Mouse (Mus musculus) MEL (cell line): ENCODE measurements around the gene Gm2115. TPM values are rescaled to one million over a fixed set of nuclear protein-coding genes. Genes with fewer than 3 reads are reported as not detected.
A peak's percentile ranks its signal among the peaks of the same experiment; 100 is the strongest.

Source experiments
- DNase-seq: peaks from one replicate; pipeline ENCODE4 v3.0.0; 2011; ENCODE audit warnings: low read depth, low spot score
- H3K27ac ChIP-seq: 2 replicates; pipeline ENCODE4 v1.5.1; 2012; ENCODE audit warnings: low read depth, mild to moderate bottlenecking, control low read depth, low read length, moderate library complexity; ENCODE audit not compliant: control insufficient read depth
- H3K27me3 ChIP-seq, 2 experiments: fragments of 150-350 bp in 1 of 2; sonication (generic) in 1 of 2; 2 replicates each; pipeline ENCODE4 v1.6.1; 2012; ENCODE audit warnings: low read length in 2 of 2, mild to moderate bottlenecking in 2 of 2, improper control_type of control experiment in 1 of 2, moderate library complexity in 1 of 2; ENCODE audit not compliant: insufficient read depth in 2 of 2, control insufficient read depth in 1 of 2
- H3K36me3 ChIP-seq, 2 experiments: 2 replicates each; pipeline ENCODE4 v1.6.1; 2012 to 2014; ENCODE audit warnings: low read length in 2 of 2, improper control_type of control experiment in 1 of 2, inconsistent platforms in 1 of 2, mild to moderate bottlenecking in 1 of 2; ENCODE audit not compliant: insufficient read depth in 2 of 2, control insufficient read depth in 1 of 2
- H3K4me1 ChIP-seq, 2 experiments: fragments of 150-350 bp in 1 of 2; sonication (generic) in 1 of 2; 2 replicates each; pipeline ENCODE4 v1.6.1; 2012; ENCODE audit warnings: low read length in 2 of 2, improper control_type of control experiment in 1 of 2, mild to moderate bottlenecking in 1 of 2; ENCODE audit not compliant: insufficient read depth in 2 of 2, control insufficient read depth in 1 of 2
- H3K4me3 ChIP-seq, 2 experiments: fragments of 150-350 bp in 1 of 2; sonication (generic) in 1 of 2; 2 replicates each; pipeline ENCODE4 v1.5.1; 2012; ENCODE audit warnings: low read depth in 2 of 2, low read length in 2 of 2, mild to moderate bottlenecking in 2 of 2, moderate library complexity in 2 of 2, control low read depth in 1 of 2, improper control_type of control experiment in 1 of 2; ENCODE audit not compliant: control insufficient read depth in 1 of 2, insufficient read depth in 1 of 2
- H3K79me2 ChIP-seq: 2 replicates; pipeline ENCODE4 v1.6.1; 2012; ENCODE audit warnings: mild to moderate bottlenecking, low read length, moderate library complexity; ENCODE audit not compliant: control insufficient read depth, poor library complexity, insufficient read depth
- H3K9ac ChIP-seq: 2 replicates; pipeline ENCODE4 v1.6.1; 2012; ENCODE audit warnings: low read depth, mild to moderate bottlenecking, control low read depth, low read length, moderate library complexity; ENCODE audit not compliant: control insufficient read depth, poor library complexity, severe bottlenecking
- H3K9me3 ChIP-seq: fragments of 150-350 bp; sonication (generic); replicated peaks from 2 replicates; pipeline ENCODE4 v1.6.1; 2012; ENCODE audit warnings: mild to moderate bottlenecking, low read length, improper control_type of control experiment, moderate library complexity; ENCODE audit not compliant: insufficient read depth
- CHD1 ChIP-seq: IDR thresholded peaks from 2 replicates; pipeline ENCODE4 v1.6.1; 2012; ENCODE audit warnings: low read depth, mild to moderate bottlenecking, inconsistent platforms, low read length, improper control_type of control experiment
- CHD2 ChIP-seq: IDR thresholded peaks from 2 replicates; pipeline ENCODE4 v1.6.1; 2011; ENCODE audit warnings: low read length, improper control_type of control experiment
- ELF1 ChIP-seq: IDR thresholded peaks from 2 replicates; pipeline ENCODE4 v1.6.1; 2014; ENCODE audit warnings: low read depth, mild to moderate bottlenecking, inconsistent platforms, low read length, improper control_type of control experiment, moderate library complexity
- EP300 ChIP-seq, 2 experiments: IDR thresholded peaks; 2 replicates each; pipeline ENCODE4 v1.6.1; 2011; ENCODE audit warnings: improper control_type of control experiment in 2 of 2, low read length in 2 of 2, low read depth in 1 of 2, mild to moderate bottlenecking in 1 of 2
- ETS1 ChIP-seq: IDR thresholded peaks from 2 replicates; pipeline ENCODE4 v1.6.1; 2012; ENCODE audit warnings: low read depth, mild to moderate bottlenecking, inconsistent platforms, low read length, improper control_type of control experiment, moderate library complexity
- GATA1 ChIP-seq: IDR thresholded peaks from 2 replicates; pipeline ENCODE4 v1.6.1; 2011; ENCODE audit warnings: low read depth, low read length, improper control_type of control experiment
- KAT2A ChIP-seq: conservative IDR thresholded peaks from 2 replicates; pipeline ENCODE4 v1.6.1; 2012; ENCODE audit warnings: low read depth, low read length, improper control_type of control experiment, inconsistent platforms
- MAX ChIP-seq: IDR thresholded peaks from 2 replicates; pipeline ENCODE4 v1.6.1; 2011; ENCODE audit warnings: low read length, improper control_type of control experiment
- MEF2A ChIP-seq: IDR thresholded peaks from 2 replicates; pipeline ENCODE4 v1.6.1; 2014; ENCODE audit warnings: low read depth, mild to moderate bottlenecking, inconsistent platforms, low read length, improper control_type of control experiment; ENCODE audit not compliant: poor library complexity, insufficient replicate concordance, severe bottlenecking; ENCODE audit errors: extremely low read depth
- MXI1 ChIP-seq: IDR thresholded peaks from 2 replicates; pipeline ENCODE4 v1.6.1; 2011; ENCODE audit warnings: mild to moderate bottlenecking, low read depth, low read length, improper control_type of control experiment
- MYC ChIP-seq: IDR thresholded peaks from 2 replicates; pipeline ENCODE4 v1.6.1; 2011; ENCODE audit warnings: low read depth, mild to moderate bottlenecking, low read length, improper control_type of control experiment, moderate library complexity
- POLR2AphosphoS5 ChIP-seq: IDR thresholded peaks from 2 replicates; pipeline ENCODE4 v1.6.1; 2012; ENCODE audit warnings: low read depth, borderline replicate concordance, mild to moderate bottlenecking, inconsistent platforms, low read length, moderate library complexity, mixed read lengths
- RCOR1 ChIP-seq: IDR thresholded peaks from 2 replicates; pipeline ENCODE4 v1.6.1; 2012; ENCODE audit warnings: low read depth, mild to moderate bottlenecking, inconsistent platforms, low read length, improper control_type of control experiment
- TAL1 ChIP-seq: IDR thresholded peaks from 2 replicates; pipeline ENCODE4 v1.6.1; 2012; ENCODE audit warnings: mild to moderate bottlenecking, inconsistent platforms, low read length, moderate library complexity, mixed read lengths
- TBP ChIP-seq: IDR thresholded peaks from 2 replicates; pipeline ENCODE4 v1.8.0; 2011; ENCODE audit warnings: low read depth, low read length, improper control_type of control experiment
- TCF12 ChIP-seq: IDR thresholded peaks from 2 replicates; pipeline ENCODE4 v1.6.1; 2014; ENCODE audit warnings: low read depth, mild to moderate bottlenecking, inconsistent platforms, low read length, improper control_type of control experiment, moderate library complexity
- UBTF ChIP-seq: IDR thresholded peaks from 2 replicates; pipeline ENCODE4 v1.6.1; 2012; ENCODE audit warnings: low read depth, mild to moderate bottlenecking, inconsistent platforms, low read length, improper control_type of control experiment, moderate library complexity, borderline replicate concordance; ENCODE audit not compliant: insufficient read depth
- USF1 ChIP-seq: IDR thresholded peaks from 2 replicates; pipeline ENCODE4 v1.6.1; 2014; ENCODE audit warnings: low read depth, mild to moderate bottlenecking, inconsistent platforms, low read length, improper control_type of control experiment, moderate library complexity
- USF2 ChIP-seq, 2 experiments: IDR thresholded peaks; 2 replicates each; pipeline ENCODE4 v1.6.1; 2011 to 2012; ENCODE audit warnings: improper control_type of control experiment in 2 of 2, low read length in 2 of 2, borderline replicate concordance in 1 of 2, inconsistent platforms in 1 of 2, low read depth in 1 of 2, mild to moderate bottlenecking in 1 of 2; ENCODE audit not compliant: insufficient read depth in 1 of 2
- polyA plus RNA-seq, 2 experiments: library from polyadenylated mRNA; stranded (reverse) in 1 of 2; unstranded in 1 of 2; fragments of >175 nt in 1 of 2; fragments of >200 nt in 1 of 2; gene quantifications; 2 replicates each; pipeline versions ENCODE4 v1.2.1 to v1.2.4; 2012; ENCODE audit warnings: low replicate concordance in 2 of 2, low read depth in 1 of 2; ENCODE audit not compliant: insufficient read length in 2 of 2, insufficient read depth in 1 of 2, missing spikeins in 1 of 2
- total RNA-seq: library from RNA; depleted of rRNA; stranded (reverse); fragments of 300-350 nt; gene quantifications from 2 replicates; pipeline ENCODE4 v1.2.3, GENCODE M21; 2012

Gm2115 gene
- total and polyA plus RNA-seq, 3 experiments: not detected

GRCm38 (mm10) chr7:84586360-84587100, 57.8 kb downstream of the Gm2115 start:
- Histone ChIP-seq H3K4me1 (peaks cover 0 to 9% of the 10 kb centered on the region in 2 experiments; a peak in 3 of 4 replicates), H3K27ac (no peak overlapping the region), H3K9me3 (no peaks in the 10 kb centered on the region), H3K4me3 (no peak overlapping the region), H3K27me3 (no peaks in the 10 kb centered on the region; a peak in 1 of 4 replicates), H3K36me3 (peaks cover 0 to 4% of the 10 kb centered on the region in 2 experiments; a peak in 2 of 4 replicates), H3K79me2 (no peaks in the 10 kb centered on the region), H3K9ac (no peak overlapping the region)
- no peak for DNase-seq
- TF ChIP-seq RCOR1 (no peak), UBTF (no peak), CHD2 (no peak), MYC (no peak), POLR2AphosphoS5 (no peak), USF1 (no peak), CHD1 (no peak), ETS1 (no peak), MEF2A (no peak), ELF1 (no peak), KAT2A (no peak), USF2 (IDR thresholded peaks at IDR 0.05; ENCODE audit: borderline replicate concordance in 1 of 2, insufficient read depth in 1 of 2, low read depth in 1 of 2, low read length in 2 of 2) (no peak), MXI1 (no peak), MAX (no peak), TBP (no peak), TCF12 (no peak)

- DNase-seq: peak; percentile 43
- peaks cover 0 to 9% of the 10 kb centered on the region in 2 experiments; a peak in 3 of 4 replicates for H3K4me1 ChIP-seq
- H3K79me2 ChIP-seq: no peaks in the 10 kb centered on the region
- H3K4me3 ChIP-seq: no peak overlapping the region
- no peaks in the 10 kb centered on the region; a peak in 1 of 4 replicates for H3K27me3 ChIP-seq
- TF ChIP-seq TCF12: peak; percentile 85
- TF ChIP-seq RCOR1: peak; percentile 29; the same call in 1 of the 2 replicates
- peak in 1 of 2 experiments; percentile 65; a peak in 2 of 4 replicates for TF ChIP-seq EP300 (IDR thresholded peaks at IDR 0.05; ENCODE audit: low read depth in 1 of 2, low read length in 2 of 2)
- peak; percentile 33; the same call in 1 of the 2 replicates for TF ChIP-seq TAL1
- TF ChIP-seq ETS1: no peak
- TF ChIP-seq POLR2AphosphoS5: no peak
- TF ChIP-seq GATA1: peak; percentile 68
- no peak overlapping the region for H3K27ac ChIP-seq
- peaks cover 0 to 4% of the 10 kb centered on the region in 2 experiments; a peak in 2 of 4 replicates for H3K36me3 ChIP-seq
- no peaks in the 10 kb centered on the region for H3K9me3 ChIP-seq
- H3K9ac ChIP-seq: no peak overlapping the region
Measured at GRCm38 (mm10) chr7:84587101-84587783, 58.5 kb downstream of the Gm2115 start.
